Mouse (Mus musculus): ENCODE measurements around the gene Txn1.

The Txn1 gene

GRCm38 (mm10) chr4:57895140-57895539 is 61.1 kb downstream of the Txn1 start:
- no peak for DNase-seq

Data from thymus, postnatal 25 days (tissue).